Mouse (Mus musculus) heart, embryonic 13.5 days (tissue): ENCODE data around the gene Hist1h2bh. TPM values are rescaled to one million over a fixed set of nuclear protein-coding genes. Genes with fewer than 3 reads are reported as not detected.
"Not testable (repeated sequence)": the region's sequence is repeated elsewhere in the genome, so short reads cannot be mapped to it uniquely, and the experiment has no call there.

Source experiments
- ATAC-seq: fragments of 200-750 bp; cut with Nextera tagmentation; 2 replicates; pipeline ENCODE4 v1.8.0; 2017; ENCODE audit warnings: moderate TSS enrichment; ENCODE audit not compliant: insufficient number of reproducible peaks, low FRiP score, low TSS enrichment; ENCODE audit errors: extremely low read depth
- H3K27ac ChIP-seq: fragments of 300-500 bp; sonication (generic); replicated peaks from 2 replicates; pipeline ENCODE4 v1.5.1; 2015; ENCODE audit warnings: moderate library complexity, mild to moderate bottlenecking, inconsistent platforms
- H3K27me3 ChIP-seq: fragments of 300-500 bp; sonication (generic); replicated peaks from 2 replicates; pipeline ENCODE4 v1.6.1; 2015; ENCODE audit warnings: mild to moderate bottlenecking, inconsistent platforms
- H3K36me3 ChIP-seq: fragments of 300-500 bp; sonication (generic); 2 replicates; pipeline ENCODE4 v1.6.1; 2015; ENCODE audit warnings: mild to moderate bottlenecking, inconsistent platforms
- H3K4me1 ChIP-seq: fragments of 300-500 bp; sonication (generic); 2 replicates; pipeline ENCODE4 v1.6.1; 2015; ENCODE audit warnings: inconsistent platforms
- H3K4me2 ChIP-seq: fragments of 300-500 bp; sonication (generic); 2 replicates; pipeline ENCODE4 v1.6.1; 2015; ENCODE audit warnings: inconsistent platforms, mild to moderate bottlenecking, moderate library complexity
- H3K4me3 ChIP-seq: fragments of 300-500 bp; sonication (generic); 2 replicates; pipeline ENCODE4 v1.5.1; 2015; ENCODE audit warnings: moderate library complexity, mild to moderate bottlenecking, inconsistent platforms
- H3K9ac ChIP-seq: fragments of 300-500 bp; sonication (generic); 2 replicates; pipeline ENCODE4 v1.6.1; 2015; ENCODE audit warnings: inconsistent platforms, mild to moderate bottlenecking, moderate library complexity
- H3K9me3 ChIP-seq: fragments of 300-500 bp; sonication (generic); 2 replicates; pipeline ENCODE4 v1.6.1; 2016; ENCODE audit warnings: inconsistent platforms
- WGBS: fragments of 180-500 bp; shearing (Covaris S2); methylation state at CpG from one replicate; pipeline ENCODE4 v1.1.7; 2015; ENCODE audit warnings: mixed read lengths; 5-methylcytosine and 5-hydroxymethylcytosine counted together
- polyA plus RNA-seq: library from polyadenylated mRNA; unstranded; fragments of >200 nt; fragmentation: Nextera tagmentation; extraction: Ambion mirVana; gene quantifications from 2 replicates; pipeline ENCODE4 v1.2.1, GENCODE M21; 2015

Hist1h2bh gene
- polyA plus RNA-seq, 1 experiment from 2014 or later, result 0.32 TPM

GRCm38 (mm10) chr13:23560699-23561098 is 17.5 kb upstream of the Hist1h2bh start:
- Histone ChIP-seq H3K27ac (peak overlapping the region; percentile 42; the same call in 1 of the 2 replicates), H3K4me2 (peak overlapping the region; percentile 42)
- not testable (repeated sequence) for H3K27me3 ChIP-seq, ATAC-seq, H3K4me1 ChIP-seq, H3K4me3 ChIP-seq, H3K9me3 ChIP-seq, H3K36me3 ChIP-seq, H3K9ac ChIP-seq
- WGBS, result 26% methylated on average over 2 of the region's 2 CpGs

- peak overlapping the region; percentile 45; the same call in 1 of the 2 replicates for H3K9ac ChIP-seq
Measured at GRCm38 (mm10) chr13:23556906-23557305, 13.7 kb upstream of the Hist1h2bh start.

GRCm38 (mm10) chr13:23555839-23556416 is 12.7 kb upstream of the Hist1h2bh start:
- H3K4me1 ChIP-seq, result peaks cover 26% of the 10 kb centered on the region
- peak overlapping the region; percentile 99 for H3K4me2 ChIP-seq
- peak overlapping the region; percentile 69 for H3K4me3 ChIP-seq
- peak; percentile 66 for ATAC-seq
- peak overlapping the region; percentile 98 for H3K27ac ChIP-seq
- no peaks in the 10 kb centered on the region for H3K9me3 ChIP-seq
- no peaks in the 10 kb centered on the region for H3K36me3 ChIP-seq
- peak overlapping the region; percentile 96 for H3K9ac ChIP-seq
- under 1% methylated on average over 18 of the region's 18 CpGs for WGBS
- no peaks in the 10 kb centered on the region for H3K27me3 ChIP-seq

More at GRCm38 (mm10) chr13:23556906-23557305, 13.7 kb upstream of the Hist1h2bh start:
- WGBS, result 55% methylated on average over 3 of the region's 3 CpGs
- ATAC-seq, result no peak
- H3K4me2 ChIP-seq, result peak overlapping the region; percentile 99
- H3K4me1 ChIP-seq, result peaks cover 24% of the 10 kb centered on the region
- H3K36me3 ChIP-seq, result no peaks in the 10 kb centered on the region
- no peaks in the 10 kb centered on the region for H3K27me3 ChIP-seq
- H3K4me3 ChIP-seq, result no peak overlapping the region
- peak overlapping the region; percentile 59 for H3K27ac ChIP-seq
- no peaks in the 10 kb centered on the region for H3K9me3 ChIP-seq

- H3K4me3 ChIP-seq, result peak overlapping the region; percentile 69
- WGBS, result under 1% methylated on average over 54 of the region's 54 CpGs
- H3K9ac ChIP-seq, result peak overlapping the region; percentile 96
- H3K4me2 ChIP-seq, result peak overlapping the region; percentile 99
- H3K27ac ChIP-seq, result peak overlapping the region; percentile 98
- H3K36me3 ChIP-seq, result no peaks in the 10 kb centered on the region
- no peaks in the 10 kb centered on the region for H3K27me3 ChIP-seq
- peak; percentile 73 for ATAC-seq
- H3K4me1 ChIP-seq, result peaks cover 29% of the 10 kb centered on the region
- H3K9me3 ChIP-seq, result no peaks in the 10 kb centered on the region
Measured at GRCm38 (mm10) chr13:23554925-23555838, 12.0 kb upstream of the Hist1h2bh start.

GRCm38 (mm10) chr13:23554393-23554792 is 11.2 kb upstream of the Hist1h2bh start:
- Histone ChIP-seq H3K4me3 (peak overlapping the region; percentile 69), H3K4me1 (peaks cover 29% of the 10 kb centered on the region), H3K36me3 (no peaks in the 10 kb centered on the region), H3K27me3 (no peaks in the 10 kb centered on the region), H3K9ac (peak overlapping the region; percentile 96), H3K9me3 (no peaks in the 10 kb centered on the region), H3K27ac (peak overlapping the region; percentile 98), H3K4me2 (peak overlapping the region; percentile 99)
- 19% methylated on average over 9 of the region's 9 CpGs for WGBS
- no peak for ATAC-seq

- Histone ChIP-seq H3K4me3 (no peak within 1 kb of the TSS; the same call in 1 of the 2 replicates), H3K9ac (peak within 1 kb of the TSS; percentile 96)
Measured at GRCm38 (mm10) chr13:23552962-23553361, 9.8 kb upstream of the Hist1h2bh start, which contains the start of gene Hist1h1d. TSS of gene Hist1h1d (plus strand) at chr13:23553262.

GRCm38 (mm10) chr13:23551931-23552914 is 9.0 kb upstream of the Hist1h2bh start:
- 44% methylated on average over 8 of the region's 8 CpGs for WGBS
- peak overlapping the region; percentile 66 for H3K9ac ChIP-seq
- no peak for ATAC-seq
- H3K27ac ChIP-seq, result peak overlapping the region; percentile 92
- H3K4me1 ChIP-seq, result peaks cover 29% of the 10 kb centered on the region
- H3K4me3 ChIP-seq, result peak overlapping the region; percentile 57
- H3K36me3 ChIP-seq, result no peaks in the 10 kb centered on the region
- peak overlapping the region; percentile 72 for H3K4me2 ChIP-seq
- no peaks in the 10 kb centered on the region for H3K9me3 ChIP-seq
- H3K27me3 ChIP-seq, result no peaks in the 10 kb centered on the region

More at GRCm38 (mm10) chr13:23552962-23553361, 9.8 kb upstream of the Hist1h2bh start, which contains the start of gene Hist1h1d:
- H3K36me3 ChIP-seq, result no peaks in the 10 kb centered on the region
- peak within 1 kb of the TSS; percentile 98 for H3K27ac ChIP-seq
- peaks cover 29% of the 10 kb centered on the region for H3K4me1 ChIP-seq
- H3K4me2 ChIP-seq, result peak within 1 kb of the TSS; percentile 99
- H3K27me3 ChIP-seq, result no peaks in the 10 kb centered on the region
- no peaks in the 10 kb centered on the region for H3K9me3 ChIP-seq
- ATAC-seq, result no peak

- H3K4me3 ChIP-seq, result peak within 1 kb of the TSS; percentile 57
- ATAC-seq, result peak; percentile 71; the same call in 1 of the 2 replicates
- under 1% methylated on average over 47 of the region's 47 CpGs for WGBS
Measured at GRCm38 (mm10) chr13:23551146-23551834, 8.1 kb upstream of the Hist1h2bh start, which contains the start of gene Hist1h4f. TSS of gene Hist1h4f (minus strand) at chr13:23551648.

GRCm38 (mm10) chr13:23550761-23551145 is 7.6 kb upstream of the Hist1h2bh start:
- no peaks in the 10 kb centered on the region for H3K27me3 ChIP-seq
- peak overlapping the region; percentile 79 for H3K9ac ChIP-seq
- peak overlapping the region; percentile 72 for H3K4me2 ChIP-seq
- no peaks in the 10 kb centered on the region for H3K9me3 ChIP-seq
- H3K4me3 ChIP-seq, result peak overlapping the region; percentile 57
- H3K36me3 ChIP-seq, result no peaks in the 10 kb centered on the region
- no peak for ATAC-seq
- peaks cover 22% of the 10 kb centered on the region for H3K4me1 ChIP-seq
- 10% methylated on average over 3 of the region's 3 CpGs for WGBS
- H3K27ac ChIP-seq, result peak overlapping the region; percentile 92

More at GRCm38 (mm10) chr13:23551146-23551834, 8.1 kb upstream of the Hist1h2bh start, which contains the start of gene Hist1h4f:
- not testable (repeated sequence) for H3K27me3 ChIP-seq, H3K9me3 ChIP-seq, H3K36me3 ChIP-seq
- Histone ChIP-seq H3K9ac (peak within 1 kb of the TSS; percentile 79), H3K4me2 (peak within 1 kb of the TSS; percentile 72), H3K4me1 (peaks cover 23% of the 10 kb centered on the region), H3K27ac (peak within 1 kb of the TSS; percentile 92)

GRCm38 (mm10) chr13:23546694-23547093 is 3.5 kb upstream of the Hist1h2bh start:
- Histone ChIP-seq H3K36me3 (no peaks in the 10 kb centered on the region), H3K4me1 (peaks cover 15% of the 10 kb centered on the region), H3K9me3 (no peaks in the 10 kb centered on the region), H3K27ac (no peak overlapping the region), H3K4me3 (no peak overlapping the region), H3K27me3 (no peaks in the 10 kb centered on the region), H3K9ac (no peak overlapping the region), H3K4me2 (no peak overlapping the region)
- WGBS, result 71% methylated on average over 5 of the region's 5 CpGs
- no peak for ATAC-seq
